Mouse (Mus musculus) lung, embryonic 16.5 days (tissue): Measurements from ENCODE around the gene Acta1. TPM values are rescaled to one million over a fixed set of nuclear protein-coding genes. Genes with fewer than 3 reads are reported as not detected.

ENCODE experiments used
- ATAC-seq: fragments of 200-750 bp; cut with Nextera tagmentation; 2 replicates; pipeline ENCODE4 v1.8.0; 2017; ENCODE audit warnings: low read depth, mild to moderate bottlenecking, moderate library complexity
- H3K27ac ChIP-seq: fragments of 300-500 bp; sonication (generic); 2 replicates; pipeline ENCODE4 v1.5.1; 2014; ENCODE audit warnings: mild to moderate bottlenecking, control low read depth, low read length
- H3K27me3 ChIP-seq: fragments of 300-500 bp; sonication (generic); 2 replicates; pipeline ENCODE4 v1.6.1; 2014; ENCODE audit warnings: low read depth, low read length, mixed read lengths; ENCODE audit not compliant: control insufficient read depth, insufficient read depth
- H3K36me3 ChIP-seq: fragments of 300-500 bp; sonication (generic); 2 replicates; pipeline ENCODE4 v1.6.1; 2014; ENCODE audit warnings: low read length; ENCODE audit not compliant: control insufficient read depth, insufficient read depth
- H3K4me1 ChIP-seq: fragments of 300-500 bp; sonication (generic); replicated peaks from 2 replicates; pipeline ENCODE4 v1.6.1; 2014; ENCODE audit warnings: low read length, mixed read lengths; ENCODE audit not compliant: control insufficient read depth, insufficient read depth
- H3K4me2 ChIP-seq: fragments of 300-500 bp; sonication (generic); 2 replicates; pipeline ENCODE4 v1.6.1; 2014; ENCODE audit warnings: low read depth, low read length, control low read depth
- H3K4me3 ChIP-seq: fragments of 300-500 bp; sonication (generic); 2 replicates; pipeline ENCODE4 v1.5.1; 2014; ENCODE audit warnings: mild to moderate bottlenecking, low read length, control low read depth
- H3K9ac ChIP-seq: fragments of 300-500 bp; sonication (generic); 2 replicates; pipeline ENCODE4 v1.6.1; 2014; ENCODE audit warnings: low read length, control low read depth
- H3K9me3 ChIP-seq: fragments of 300-500 bp; sonication (generic); 2 replicates; pipeline ENCODE4 v1.6.1; 2016; ENCODE audit warnings: low read length; ENCODE audit not compliant: control insufficient read depth
- WGBS: fragments of 180-500 bp; shearing (Covaris S2); extraction: QIAGEN DNeasy Blood & Tissue Kit; methylation state at CpG from one replicate; pipeline ENCODE4 v1.1.7; 2014; 5-methylcytosine and 5-hydroxymethylcytosine counted together
- polyA plus RNA-seq: library from polyadenylated mRNA; unstranded; fragments of >200 nt; fragmentation: Nextera tagmentation; extraction: Ambion mirVana; gene quantifications from 2 replicates; pipeline ENCODE4 v1.2.1, GENCODE M21; 2015

Gene Acta1
- polyA plus RNA-seq, 1 experiment from 2014 or later, result 90.5 TPM

- Histone ChIP-seq H3K9me3 (no peaks in the 10 kb centered on the region; the same call in 1 of the 2 replicates), H3K9ac (no peak overlapping the region), H3K4me2 (no peak overlapping the region), H3K27me3 (peaks cover 9% of the 10 kb centered on the region), H3K4me1 (peaks cover 5% of the 10 kb centered on the region; the same call in 1 of the 2 replicates), H3K36me3 (no peaks in the 10 kb centered on the region), H3K4me3 (no peak overlapping the region), H3K27ac (no peak overlapping the region)
- 65% methylated on average over 3 of the region's 3 CpGs for WGBS
- no peak for ATAC-seq
Measured at GRCm38 (mm10) chr8:123857361-123857760, 37.2 kb downstream of the Acta1 start.

GRCm38 (mm10) chr8:123854733-123855475 is 39.6 kb downstream of the Acta1 start:
- Histone ChIP-seq H3K4me3 (no peak overlapping the region), H3K27ac (no peak overlapping the region), H3K36me3 (no peaks in the 10 kb centered on the region), H3K9ac (no peak overlapping the region), H3K9me3 (no peaks in the 10 kb centered on the region; the same call in 1 of the 2 replicates), H3K4me1 (peaks cover 5% of the 10 kb centered on the region; the same call in 1 of the 2 replicates), H3K27me3 (no peaks in the 10 kb centered on the region), H3K4me2 (no peak overlapping the region)
- no peak for ATAC-seq
- 83% methylated on average over 9 of the region's 9 CpGs for WGBS

- peaks cover 5% of the 10 kb centered on the region; the same call in 1 of the 2 replicates for H3K4me1 ChIP-seq
- H3K9ac ChIP-seq, result no peak overlapping the region
Measured at GRCm38 (mm10) chr8:123854252-123854651, 40.3 kb downstream of the Acta1 start.

GRCm38 (mm10) chr8:123851590-123851989 is 43.0 kb downstream of the Acta1 start:
- H3K4me3 ChIP-seq, result no peak overlapping the region
- H3K9ac ChIP-seq, result no peak overlapping the region
- no peak overlapping the region for H3K4me2 ChIP-seq
- H3K4me1 ChIP-seq, result no peaks in the 10 kb centered on the region; the same call in 1 of the 2 replicates
- 55% methylated on average over 5 of the region's 5 CpGs for WGBS
- H3K36me3 ChIP-seq, result no peaks in the 10 kb centered on the region
- no peak for ATAC-seq
- no peak overlapping the region for H3K27ac ChIP-seq
- no peaks in the 10 kb centered on the region for H3K27me3 ChIP-seq
- H3K9me3 ChIP-seq, result no peaks in the 10 kb centered on the region; the same call in 1 of the 2 replicates

More at GRCm38 (mm10) chr8:123854252-123854651, 40.3 kb downstream of the Acta1 start:
- 77% methylated on average over 1 of the region's 1 CpGs for WGBS
- Histone ChIP-seq H3K27ac (no peak overlapping the region), H3K27me3 (no peaks in the 10 kb centered on the region), H3K36me3 (no peaks in the 10 kb centered on the region), H3K9me3 (no peaks in the 10 kb centered on the region; the same call in 1 of the 2 replicates), H3K4me3 (no peak overlapping the region), H3K4me2 (no peak overlapping the region)
- ATAC-seq, result no peak

GRCm38 (mm10) chr8:123849352-123849751 is 45.2 kb downstream of the Acta1 start:
- Histone ChIP-seq H3K27me3 (no peaks in the 10 kb centered on the region), H3K36me3 (no peaks in the 10 kb centered on the region), H3K4me2 (no peak overlapping the region), H3K4me3 (no peak overlapping the region), H3K27ac (no peak overlapping the region), H3K9me3 (no peaks in the 10 kb centered on the region), H3K9ac (no peak overlapping the region), H3K4me1 (no peaks in the 10 kb centered on the region)
- no peak for ATAC-seq
- WGBS, result 82% methylated on average over 4 of the region's 4 CpGs

- 55% methylated on average over 3 of the region's 3 CpGs for WGBS
- no peak overlapping the region for H3K9ac ChIP-seq
- H3K9me3 ChIP-seq, result no peaks in the 10 kb centered on the region
- no peak for ATAC-seq
- H3K27me3 ChIP-seq, result no peaks in the 10 kb centered on the region
- H3K4me2 ChIP-seq, result no peak overlapping the region
- H3K4me3 ChIP-seq, result no peak overlapping the region
- no peaks in the 10 kb centered on the region for H3K36me3 ChIP-seq
- H3K27ac ChIP-seq, result no peak overlapping the region
- no peaks in the 10 kb centered on the region for H3K4me1 ChIP-seq
Measured at GRCm38 (mm10) chr8:123847546-123847945, 47.0 kb downstream of the Acta1 start.

GRCm38 (mm10) chr8:123846509-123846908 is 48.0 kb downstream of the Acta1 start:
- Histone ChIP-seq H3K9ac (no peak overlapping the region), H3K4me1 (no peaks in the 10 kb centered on the region), H3K36me3 (no peaks in the 10 kb centered on the region), H3K27me3 (no peaks in the 10 kb centered on the region), H3K27ac (no peak overlapping the region), H3K4me2 (no peak overlapping the region), H3K4me3 (no peak overlapping the region), H3K9me3 (no peaks in the 10 kb centered on the region)
- no peak for ATAC-seq
- WGBS, result 85% methylated on average over 12 of the region's 12 CpGs

GRCm38 (mm10) chr8:123845991-123846390 is 48.6 kb downstream of the Acta1 start:
- no peak overlapping the region for H3K27ac ChIP-seq
- H3K4me2 ChIP-seq, result no peak overlapping the region
- H3K4me1 ChIP-seq, result no peaks in the 10 kb centered on the region
- H3K27me3 ChIP-seq, result no peaks in the 10 kb centered on the region
- 88% methylated on average over 10 of the region's 10 CpGs for WGBS
- no peak for ATAC-seq
- no peaks in the 10 kb centered on the region for H3K9me3 ChIP-seq
- H3K4me3 ChIP-seq, result no peak overlapping the region
- no peak overlapping the region for H3K9ac ChIP-seq
- H3K36me3 ChIP-seq, result no peaks in the 10 kb centered on the region

- no peak overlapping the region for H3K4me2 ChIP-seq
- H3K27ac ChIP-seq, result no peak overlapping the region
- no peak for ATAC-seq
- no peak overlapping the region for H3K4me3 ChIP-seq
- H3K27me3 ChIP-seq, result no peaks in the 10 kb centered on the region
- H3K9ac ChIP-seq, result no peak overlapping the region
- no peaks in the 10 kb centered on the region for H3K4me1 ChIP-seq
- no peaks in the 10 kb centered on the region for H3K9me3 ChIP-seq
- H3K36me3 ChIP-seq, result no peaks in the 10 kb centered on the region
- WGBS, result 79% methylated on average over 13 of the region's 13 CpGs
Measured at GRCm38 (mm10) chr8:123845114-123845513, 49.4 kb downstream of the Acta1 start.
